Mouse (Mus musculus) mouse embryonic stem cell (cell line): ENCODE data around the gene Gde1.

Experiments
- in situ Hi-C, 2 experiments: fragments of 300-500 bp; cut with MboI; formaldehyde crosslinking; loops; 1 replicate in 1 of 2; 3 replicates in 1 of 2; pipeline ENCODE4 v1.14.3; 2019 to 2020; ENCODE audit warnings: low sequenced_read_pairs in 2 of 2, low pct_unique_long_range_greater_than_20kb in 1 of 2, mixed read lengths in 1 of 2; ENCODE audit not compliant: unreplicated experiment in 1 of 2

Gde1 gene

DNA sequence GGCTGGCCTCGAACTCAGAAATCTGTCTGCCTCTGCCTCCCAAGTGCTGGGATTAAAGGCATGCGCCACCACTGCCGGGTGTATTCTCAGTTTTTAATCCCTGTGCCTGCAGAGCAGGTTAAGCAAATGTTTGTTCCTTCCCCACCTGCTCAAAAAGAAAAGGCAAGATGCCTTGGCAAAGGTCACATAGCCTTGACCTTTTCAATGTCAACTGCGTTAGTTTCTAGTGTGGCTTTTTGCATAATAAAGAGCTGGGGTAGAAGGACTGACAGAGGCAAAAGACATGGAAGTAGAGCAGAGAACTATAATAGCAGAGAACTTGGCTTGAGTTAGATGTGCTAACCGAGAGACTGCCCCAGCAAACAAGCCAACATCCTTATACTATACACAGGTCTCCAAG, 5.2 kb upstream of the Gde1 start:
- in situ Hi-C loops: no loop called here

DNA sequence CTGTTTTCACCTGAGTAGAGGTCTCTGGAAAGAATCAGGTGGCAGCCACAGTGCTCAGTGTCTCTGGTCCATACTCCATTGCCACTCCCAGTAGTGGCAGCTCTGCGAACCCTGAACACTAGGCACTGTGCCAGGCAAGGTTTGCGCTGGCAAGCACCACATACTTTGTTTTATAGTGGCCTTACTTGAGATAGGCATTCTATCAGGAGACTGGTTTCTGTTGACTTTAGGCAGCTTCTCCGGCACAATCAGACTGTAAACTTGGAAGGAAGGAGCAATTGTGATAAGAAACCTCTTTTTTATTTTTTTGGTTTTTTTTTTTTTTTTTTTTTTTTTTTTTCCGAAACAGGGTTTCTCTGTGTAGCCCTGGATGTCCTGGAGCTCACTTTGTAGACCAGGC, 2.4 kb upstream of the Gde1 start:
- in situ Hi-C loops: no loop called here

DNA sequence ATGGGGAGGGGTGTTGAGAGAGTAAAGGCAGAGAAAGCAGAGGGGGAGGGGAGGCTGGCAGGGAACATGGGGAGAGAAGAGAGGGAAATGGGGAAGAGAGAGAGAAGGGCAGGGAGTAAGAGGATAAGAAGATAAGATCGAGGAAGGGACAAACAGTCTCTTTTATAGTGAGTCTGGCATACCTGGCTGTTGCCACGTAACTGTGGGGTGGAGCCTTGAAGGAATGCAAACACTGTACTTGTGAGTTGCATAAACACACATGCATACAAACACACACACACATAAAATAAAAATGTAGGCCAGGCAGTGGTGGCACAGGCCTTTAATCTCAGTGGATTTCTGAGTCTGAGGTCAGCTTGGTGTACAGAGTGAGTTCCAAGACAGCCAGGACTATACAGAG, 1.6 kb upstream of the Gde1 start:
- in situ Hi-C loops: no loop called here

DNA sequence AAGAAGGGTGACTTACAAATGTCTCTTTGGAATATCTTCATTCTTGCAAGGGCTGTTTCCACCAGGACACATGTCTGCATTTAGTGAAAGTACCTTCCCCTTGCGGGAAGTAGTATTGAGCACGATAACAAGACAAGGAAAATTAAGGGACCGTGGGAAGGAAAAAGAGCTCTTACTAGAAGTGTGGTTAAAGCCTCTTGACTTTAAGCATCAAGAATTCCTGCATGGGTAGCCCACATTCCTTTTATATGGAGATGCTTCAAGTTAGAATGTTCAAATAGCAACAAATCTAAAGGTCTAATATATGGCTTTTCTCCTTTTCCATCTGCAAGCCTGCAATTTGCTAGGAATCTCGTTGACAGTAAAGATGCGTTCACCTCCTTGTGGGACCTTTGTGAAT, 910 bp upstream of the Gde1 start:
- in situ Hi-C loops: no loop called here

DNA sequence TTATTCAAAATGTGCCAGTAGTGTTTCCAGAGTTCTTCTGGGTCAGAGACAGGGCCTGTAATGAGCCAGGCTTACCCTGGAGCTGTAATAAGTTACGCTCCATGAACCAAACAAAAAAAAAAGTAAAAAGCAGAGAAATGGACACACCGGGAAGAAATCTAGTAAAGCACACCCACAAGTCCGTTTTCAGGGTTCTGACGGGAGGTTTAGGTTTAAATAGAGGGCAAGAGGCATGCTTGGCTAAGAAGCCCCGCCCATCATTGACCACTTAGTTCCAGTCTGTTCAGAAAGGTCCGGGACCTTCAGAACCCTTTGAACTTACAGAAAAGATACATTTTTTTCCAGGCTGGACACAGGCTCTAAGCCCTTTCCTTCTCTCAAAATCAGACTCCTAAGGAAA, 473 bp upstream of the Gde1 start:
- in situ Hi-C loops: no loop called here

DNA sequence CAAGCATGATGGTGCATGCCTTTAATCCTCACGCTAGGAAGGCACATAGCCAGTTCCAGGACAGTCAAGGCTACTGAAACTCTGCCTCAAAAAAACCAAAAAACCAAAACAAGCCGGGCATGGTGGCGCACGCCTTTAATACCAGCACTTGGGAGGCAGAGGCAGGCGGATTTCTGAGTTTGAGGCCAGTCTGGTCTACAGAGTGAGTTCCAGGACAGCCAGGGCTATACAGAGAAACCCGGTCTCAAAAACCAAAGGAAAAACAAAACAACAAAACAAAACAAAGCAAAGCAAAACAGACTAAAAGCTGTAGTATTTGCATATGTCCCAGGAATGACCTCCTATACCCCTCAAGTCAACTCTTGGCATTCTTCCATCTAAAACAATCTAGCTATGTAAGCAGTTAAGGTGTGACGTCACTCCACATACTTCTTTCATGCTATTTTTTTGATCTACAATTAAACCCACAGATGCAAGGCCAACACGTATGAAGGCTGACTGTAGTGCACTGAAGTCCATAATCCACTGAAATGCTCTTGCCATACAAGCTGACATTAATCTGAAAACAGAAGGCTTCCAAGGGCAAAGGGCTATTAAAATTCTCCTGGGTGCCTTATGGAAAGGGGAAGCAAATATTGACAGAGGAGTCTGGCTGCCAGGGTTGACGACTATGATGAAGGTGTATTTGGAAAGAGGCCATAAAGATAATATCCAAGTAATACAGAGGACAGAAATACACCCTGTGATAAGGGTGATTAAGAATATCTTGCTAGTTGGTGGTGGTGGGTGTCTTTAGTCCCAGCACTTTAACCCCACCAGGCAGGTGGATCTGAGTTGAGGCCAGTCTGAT, 1.4 kb downstream of the Gde1 start:
- in situ Hi-C loops: no loop called here

DNA sequence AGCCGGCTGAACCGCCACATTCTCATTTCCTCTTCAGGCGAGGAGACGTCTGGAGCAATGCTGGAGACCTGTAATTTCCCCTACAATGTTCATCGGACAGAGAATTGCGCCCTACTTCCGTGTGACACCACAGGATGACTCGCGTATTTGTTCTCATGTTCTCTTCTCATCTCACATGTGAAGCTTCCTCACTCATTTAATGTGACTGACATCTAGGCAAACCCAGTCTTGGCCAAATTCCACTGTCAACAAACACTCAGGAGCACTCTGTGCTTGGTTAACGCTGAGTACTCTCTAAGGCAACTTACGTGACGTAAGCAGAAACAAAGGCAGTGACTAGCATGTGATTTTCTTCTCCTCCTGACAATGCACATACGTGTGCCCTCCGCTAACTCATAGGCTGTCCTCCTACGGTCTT, 2.4 kb downstream of the Gde1 start:
- in situ Hi-C loops: no loop called here

DNA sequence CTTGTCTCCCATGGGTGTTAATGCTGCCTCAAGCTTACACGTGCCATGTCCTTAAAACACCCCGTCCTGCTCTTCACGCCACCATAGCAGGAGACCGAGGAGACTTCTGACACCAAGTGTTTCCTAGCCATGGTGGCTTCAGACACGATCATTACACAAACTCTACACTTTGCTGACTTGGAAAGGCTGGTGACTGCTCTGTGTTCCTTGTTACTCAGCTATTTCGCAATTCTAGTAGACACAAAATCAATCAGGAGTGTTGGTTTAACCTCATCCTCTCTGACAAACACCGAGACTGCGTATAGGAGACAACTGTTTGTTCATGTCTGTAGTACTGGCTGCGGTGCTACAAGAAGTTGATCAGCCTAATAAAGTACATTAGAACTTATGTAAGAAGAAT, 6.7 kb downstream of the Gde1 start:
- in situ Hi-C loops: loop anchor here in 1 of 2 experiments (10.0 kb wide), 1 partner anchor 104 kb away; the partner anchor contains the start of gene Tmc5

DNA sequence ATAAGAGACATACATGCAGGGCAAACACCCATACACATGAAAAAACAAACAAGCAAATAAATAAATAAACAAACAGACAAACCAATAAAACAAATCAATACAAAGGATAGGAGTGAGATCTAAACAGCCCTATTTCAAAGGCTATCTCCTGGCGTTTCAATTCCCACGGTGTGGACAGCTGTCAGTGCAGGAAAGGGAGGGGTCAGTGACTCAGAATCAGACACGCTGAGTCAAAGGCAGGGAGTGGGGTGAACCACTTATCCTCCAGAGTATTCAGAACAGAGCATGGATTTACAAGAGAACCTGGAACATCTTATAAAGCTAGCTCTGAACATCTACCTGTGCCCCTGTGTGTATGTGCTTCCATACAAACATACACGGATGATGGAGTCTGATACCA, 8.4 kb downstream of the Gde1 start:
- in situ Hi-C loops: loop anchor here in 1 of 2 experiments (10.0 kb wide), 1 partner anchor 102 kb away; the partner anchor contains the start of gene Tmc5

DNA sequence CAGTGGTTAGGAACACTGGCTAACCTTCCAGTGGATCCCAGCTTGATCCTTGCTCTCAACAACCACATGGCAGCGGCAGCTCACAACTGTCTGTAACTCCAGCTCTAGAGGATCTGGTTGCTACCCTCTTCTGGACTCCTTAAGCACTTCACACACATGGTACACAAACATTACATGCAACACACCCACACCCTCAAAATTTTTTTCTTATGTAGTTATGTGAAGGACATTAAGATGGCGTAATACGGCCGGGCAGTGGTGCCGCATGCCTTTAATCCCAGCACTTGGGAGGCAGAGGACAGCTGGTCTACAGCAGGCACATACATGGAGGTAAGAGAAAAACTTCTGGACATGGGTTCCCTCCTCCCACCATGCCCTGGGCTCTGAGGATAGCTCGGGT, 9.4 kb downstream of the Gde1 start:
- in situ Hi-C loops: loop anchor here in 1 of 2 experiments (10.0 kb wide), 1 partner anchor 101 kb away; the partner anchor contains the start of gene Tmc5

DNA sequence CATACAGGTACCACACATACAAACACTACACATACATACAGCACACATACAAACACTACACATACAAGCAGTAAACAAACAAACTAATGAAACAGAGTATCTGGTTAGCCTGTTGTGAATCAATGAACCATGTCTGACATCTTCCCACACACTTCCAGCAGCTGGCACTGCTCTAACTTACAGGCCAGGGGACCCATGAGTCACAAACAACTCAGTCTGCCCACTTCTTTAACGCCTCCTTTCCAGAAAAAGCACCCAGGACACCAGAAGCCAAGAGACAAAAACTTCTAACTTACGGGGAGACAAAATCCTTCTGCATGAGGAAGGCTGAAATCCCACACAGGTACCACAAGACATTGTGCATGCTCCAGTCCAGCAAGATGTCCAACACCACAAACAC, 14.3 kb downstream of the Gde1 start:
- in situ Hi-C loops: loop anchor here in 1 of 2 experiments (10.0 kb wide), 1 partner anchor 96 kb away; the partner anchor contains the start of gene Tmc5

DNA sequence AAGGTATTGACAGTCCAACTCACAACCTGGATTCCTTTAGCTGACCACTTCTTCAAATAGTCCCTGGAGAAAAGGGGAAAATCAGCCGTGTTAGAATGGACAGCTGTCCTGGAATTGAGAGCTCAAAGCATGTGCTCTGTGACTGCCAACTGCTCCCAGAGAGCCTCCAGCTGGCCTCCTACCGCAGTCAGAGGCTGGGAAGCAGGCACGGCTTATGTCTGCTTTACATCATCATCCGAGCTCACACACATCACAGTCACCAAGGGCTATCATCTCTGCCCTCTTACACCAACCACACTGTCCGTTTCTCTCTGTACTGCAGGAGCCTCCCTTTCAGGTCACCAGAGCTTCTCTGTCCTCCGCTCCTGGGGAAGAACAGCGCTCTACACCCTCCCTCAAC, 16.5 kb downstream of the Gde1 start:
- in situ Hi-C loops: no loop called here

DNA sequence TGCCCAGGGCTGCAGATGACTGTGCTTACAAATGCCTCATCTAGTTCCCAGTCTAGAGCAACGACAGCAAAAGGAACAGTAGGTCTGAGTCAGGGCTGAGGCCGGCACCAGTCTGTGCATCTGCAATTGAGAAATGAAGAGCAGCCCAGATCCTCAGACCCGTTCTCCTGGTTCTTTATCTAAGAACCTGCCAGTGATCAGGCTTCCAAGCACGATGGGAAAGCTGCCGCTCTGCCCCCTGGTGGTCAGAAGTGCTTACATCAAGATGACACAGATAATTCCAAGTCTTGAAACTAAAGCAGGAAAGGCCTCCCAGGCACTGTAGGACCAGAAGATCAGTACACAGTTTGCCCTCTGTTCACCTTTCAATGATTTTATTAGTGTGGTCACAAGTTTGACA, 17.4 kb downstream of the Gde1 start:
- in situ Hi-C loops: no loop called here

DNA sequence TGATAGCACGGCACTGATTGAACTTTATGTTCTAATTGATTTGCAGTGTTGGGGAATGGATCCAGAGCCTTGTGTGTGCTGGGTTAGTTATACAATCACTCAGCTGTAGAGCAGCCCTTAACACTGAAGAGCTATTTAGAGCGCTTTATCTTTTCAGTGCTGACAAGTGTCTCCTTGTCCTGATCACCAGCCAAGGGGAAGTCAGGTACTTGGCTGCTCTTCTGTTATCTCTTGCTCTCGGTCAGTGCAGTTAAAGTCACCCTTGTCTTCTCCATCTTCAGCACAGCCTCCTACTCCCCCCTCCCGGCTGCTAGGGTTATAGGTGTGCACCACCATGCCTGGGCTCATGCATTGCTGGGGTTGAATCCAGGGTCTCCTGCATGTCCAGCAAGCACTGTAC, 28.8 kb downstream of the Gde1 start:
- in situ Hi-C loops: no loop called here

DNA sequence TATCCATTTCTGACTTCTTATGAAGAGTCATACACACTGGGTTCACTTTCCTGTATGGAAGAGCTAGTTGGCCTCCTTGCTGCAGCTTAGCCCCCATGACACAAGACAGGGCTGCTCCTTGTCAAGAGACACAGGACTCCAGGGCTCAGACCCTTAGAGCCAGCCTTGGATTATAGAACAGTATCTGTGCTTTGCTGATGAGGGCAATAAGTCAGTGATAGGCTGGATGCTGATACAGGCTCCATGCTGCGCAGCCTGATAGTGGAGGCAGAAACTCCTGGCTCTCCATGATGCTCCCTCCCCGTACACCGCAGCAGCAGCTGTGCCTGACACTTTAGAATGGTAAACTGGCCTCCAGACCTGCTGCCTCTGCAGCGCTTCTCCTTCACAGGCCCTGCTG, 35.4 kb downstream of the Gde1 start:
- in situ Hi-C loops: no loop called here

DNA sequence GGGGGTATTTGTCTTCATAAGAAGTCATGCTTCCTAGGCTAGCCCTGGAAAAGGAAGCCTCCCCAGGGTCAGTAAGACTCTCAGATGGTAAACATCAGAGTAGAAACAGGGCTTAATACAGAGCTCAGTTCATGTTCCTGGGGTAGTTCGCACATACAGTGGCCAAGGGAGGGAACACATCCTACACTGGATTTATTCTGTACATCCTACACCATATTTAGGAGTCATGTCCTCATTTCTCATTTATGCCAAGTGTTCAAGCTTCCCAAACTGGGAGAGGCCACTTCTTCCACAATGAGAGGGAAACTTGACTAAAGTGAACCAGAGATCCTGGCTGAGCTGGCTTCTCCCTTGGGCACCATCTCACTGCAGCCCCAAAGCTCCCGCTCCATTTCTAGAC, 37.8 kb downstream of the Gde1 start:
- in situ Hi-C loops: no loop called here

DNA sequence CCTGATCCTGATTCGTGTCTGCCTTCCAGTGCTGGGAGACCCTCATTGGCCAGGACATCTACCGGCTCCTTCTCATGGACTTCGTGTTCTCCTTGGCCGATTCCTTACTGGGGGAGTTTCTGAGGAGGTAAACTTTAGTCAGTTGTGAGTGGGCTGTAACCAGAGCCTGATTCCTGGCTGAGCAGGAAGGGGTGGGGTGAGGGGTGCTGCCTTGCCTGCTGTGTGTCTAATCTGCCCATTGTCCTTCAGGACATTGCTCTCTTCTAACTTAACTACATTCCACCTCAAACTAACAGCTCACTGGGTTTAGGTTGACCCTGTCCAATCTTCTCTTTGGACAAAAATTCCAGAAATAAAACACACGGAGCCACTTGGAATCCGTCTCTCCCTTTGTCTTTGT, 48.8 kb downstream of the Gde1 start:
- in situ Hi-C loops: no loop called here

DNA sequence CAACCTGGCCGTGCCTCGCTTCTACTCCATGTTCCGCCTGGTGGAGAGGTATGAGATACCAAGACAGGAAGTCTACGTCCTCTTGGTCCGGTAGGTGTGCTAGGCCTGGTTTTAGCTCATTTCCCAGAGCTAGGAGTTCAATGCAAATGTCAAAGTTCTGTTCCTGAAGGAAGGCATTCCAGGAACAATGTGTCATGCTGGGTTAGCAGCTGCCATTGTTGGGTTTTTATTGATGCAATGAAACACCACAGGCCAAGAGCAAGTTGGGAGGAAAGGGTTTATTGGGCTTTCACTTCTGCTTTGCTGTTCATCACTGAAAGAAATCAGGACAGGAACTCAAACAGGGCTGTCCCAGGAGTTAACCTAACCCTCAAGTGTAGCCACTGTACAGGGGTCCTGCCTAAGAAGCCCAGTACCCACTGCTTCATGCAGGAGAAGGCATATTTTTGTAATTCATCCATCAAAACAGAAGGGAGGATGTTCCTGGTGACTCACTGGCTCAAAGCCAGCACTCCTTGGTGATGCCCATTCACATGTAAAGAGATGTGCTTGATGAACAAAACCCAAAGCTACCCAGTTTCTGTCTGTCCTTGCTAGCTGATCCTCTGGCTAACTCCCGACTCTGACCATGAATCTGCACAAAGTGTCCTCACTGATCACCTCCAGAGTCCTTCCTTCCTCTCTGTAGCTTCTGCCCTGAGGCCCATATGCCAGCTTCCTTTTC, 52.8 kb downstream of the Gde1 start:
- in situ Hi-C loops: no loop called here

DNA sequence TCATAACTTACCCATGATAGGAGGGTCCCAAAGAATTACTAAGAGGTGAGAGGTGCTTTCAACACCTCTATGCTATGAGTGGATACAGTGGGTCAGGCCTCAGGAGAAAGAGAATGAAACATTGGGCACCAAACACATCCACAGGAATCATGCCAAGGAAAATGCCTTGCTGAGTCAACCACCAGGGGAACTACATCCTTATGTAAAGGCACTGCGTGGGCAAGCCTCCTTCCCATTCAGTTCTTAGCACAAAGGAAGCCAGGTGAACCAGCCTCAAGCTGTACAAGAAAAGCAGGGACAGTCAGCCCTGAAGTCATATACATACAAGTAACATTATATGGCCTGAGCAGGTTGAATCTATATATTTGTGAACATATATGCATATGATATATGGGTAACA, 54.7 kb downstream of the Gde1 start:
- in situ Hi-C loops: no loop called here

DNA sequence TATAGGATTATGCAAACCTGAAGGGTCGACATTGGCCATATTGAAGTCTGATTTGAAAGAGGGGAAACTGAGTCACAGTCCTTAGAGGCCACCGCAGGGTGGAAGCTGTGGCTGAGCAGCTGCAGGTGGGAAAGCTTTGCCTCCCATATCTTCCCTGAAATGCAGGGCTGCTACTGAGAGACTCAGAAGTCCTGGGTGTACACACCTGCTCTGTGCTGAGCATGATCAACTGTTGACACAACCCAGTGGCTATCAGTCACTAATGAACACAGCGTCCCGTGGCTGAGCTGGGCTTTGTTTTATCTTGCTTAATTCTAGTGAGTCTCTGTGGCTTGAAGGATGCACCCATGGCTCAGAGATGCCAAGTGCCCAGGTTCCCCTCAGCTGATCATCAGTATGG, 55.5 kb downstream of the Gde1 start:
- in situ Hi-C loops: no loop called here
